Mouse (Mus musculus): ENCODE data around the gene Nkain4.

DNA sequence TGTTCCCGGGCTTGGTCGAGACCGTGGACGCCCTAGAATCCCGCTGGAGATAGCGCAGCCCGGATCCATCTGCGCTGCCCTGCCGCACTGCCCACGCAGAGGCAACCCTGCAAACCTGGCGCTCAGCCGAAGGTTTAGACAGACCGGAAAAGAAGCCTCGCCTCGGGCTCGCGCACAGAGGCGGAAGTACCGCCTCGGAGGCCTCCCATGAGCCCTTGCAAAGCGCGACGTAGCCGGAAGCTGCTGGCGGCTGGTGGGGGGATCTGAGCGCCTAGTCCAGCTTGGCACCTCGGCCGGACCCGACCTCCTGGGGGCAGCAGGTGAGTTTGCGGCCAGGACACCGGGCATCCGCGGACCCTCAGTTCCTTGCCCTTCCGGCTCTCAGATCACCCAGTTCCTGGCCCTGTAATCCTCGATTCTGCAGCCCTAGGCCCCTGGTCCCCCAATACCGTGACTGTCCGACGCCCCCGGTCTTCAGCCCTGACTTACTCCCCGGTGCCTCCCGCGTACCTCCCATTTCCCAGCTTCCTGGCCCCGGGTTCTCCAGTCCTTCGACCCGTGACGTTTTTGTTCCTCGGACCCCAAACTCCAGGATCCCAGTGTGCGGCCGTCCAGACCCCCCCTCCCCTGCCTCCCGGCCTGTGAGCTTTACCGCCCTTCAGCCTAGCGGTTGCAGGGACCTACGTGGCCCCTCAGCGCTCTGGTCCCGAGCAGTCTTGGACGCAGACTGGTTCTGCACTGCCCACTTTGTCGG lies 12.7 kb upstream of the Nkain4 start, which contains the start of gene Arfgap1:
- TF ChIP-seq CTCF (IDR thresholded peaks at IDR 0.05; ENCODE audit: control insufficient read depth, insufficient read depth, insufficient replicate concordance, low read depth, low read length) = no peak
- peak; percentile 82; the same call in 1 of the 2 replicates for TF ChIP-seq POLR2A (IDR thresholded peaks at IDR 0.05; ENCODE audit: control insufficient read depth, low read depth, low read length)

Measured in testis, adult 2 months (tissue).